Mouse (Mus musculus) right cerebral cortex, postnatal 36 days (tissue): ENCODE measurements around the gene Dleu7.

Experiments used
- DNase-seq, 2 experiments: peaks; one replicate each; pipeline ENCODE4 v3.0.0; 2022; ENCODE audit warnings: low spot score in 2 of 2, mixed read lengths in 1 of 2

The Dleu7 gene

DNA sequence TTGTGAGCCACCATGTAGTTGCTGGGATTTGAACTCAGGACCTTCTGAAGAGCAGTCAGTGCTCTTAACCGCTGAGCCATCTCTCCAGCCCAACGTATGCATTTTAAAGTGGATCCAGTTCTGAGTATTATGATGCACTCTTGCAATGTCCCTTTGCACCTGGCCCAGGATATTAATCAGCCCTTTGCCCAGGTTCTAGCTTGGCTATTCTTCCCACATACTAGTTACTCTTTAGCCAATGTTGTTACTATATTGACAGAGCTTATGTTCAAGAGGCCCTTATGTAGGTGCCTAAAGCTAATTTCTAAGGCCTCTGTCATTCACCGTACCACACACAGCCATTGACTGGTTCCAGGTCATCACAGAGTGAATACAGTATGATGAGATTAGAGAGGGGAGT is 4.1 kb downstream of the Dleu7 start:
- no peak for DNase-seq

DNA sequence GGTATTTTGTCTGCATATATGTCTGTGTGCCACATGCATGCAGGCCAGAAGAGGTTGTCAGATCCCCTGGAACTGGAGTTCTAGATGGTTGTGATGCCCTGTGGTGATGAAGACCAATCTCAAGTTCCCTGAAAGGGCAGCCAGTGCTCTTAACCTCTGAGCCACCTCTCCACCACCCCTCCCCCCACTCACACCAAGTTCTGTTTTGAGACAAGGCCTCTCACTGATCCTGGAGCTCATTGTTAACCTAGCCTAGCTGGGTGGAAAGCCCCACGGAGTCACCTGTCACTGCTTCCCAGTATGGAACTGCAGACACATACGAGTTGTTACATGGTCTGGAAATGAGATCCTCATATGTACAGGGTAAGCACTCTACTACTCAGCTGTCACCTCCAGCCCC is 9.9 kb downstream of the Dleu7 start:
- DNase-seq: no peak

DNA sequence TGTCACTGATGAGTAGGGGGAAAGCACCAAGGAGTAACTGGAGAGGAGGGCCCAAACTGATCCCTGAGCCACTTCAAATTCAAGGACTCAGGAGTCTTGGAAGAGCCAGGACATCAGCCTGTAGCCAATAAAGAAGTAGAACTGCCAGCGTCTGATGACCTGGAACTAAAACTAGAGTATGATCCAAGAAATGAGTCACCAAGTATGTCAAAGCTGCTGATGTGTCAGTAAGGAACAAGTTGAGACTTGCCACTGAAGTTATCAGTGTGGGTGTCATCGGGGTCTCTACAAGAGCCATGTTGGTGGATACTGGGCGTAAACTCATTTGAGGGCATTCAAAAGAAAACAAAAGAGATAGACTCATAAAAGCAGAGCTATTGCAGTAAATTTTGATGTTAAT is 19.2 kb downstream of the Dleu7 start:
- no peak for DNase-seq

DNA sequence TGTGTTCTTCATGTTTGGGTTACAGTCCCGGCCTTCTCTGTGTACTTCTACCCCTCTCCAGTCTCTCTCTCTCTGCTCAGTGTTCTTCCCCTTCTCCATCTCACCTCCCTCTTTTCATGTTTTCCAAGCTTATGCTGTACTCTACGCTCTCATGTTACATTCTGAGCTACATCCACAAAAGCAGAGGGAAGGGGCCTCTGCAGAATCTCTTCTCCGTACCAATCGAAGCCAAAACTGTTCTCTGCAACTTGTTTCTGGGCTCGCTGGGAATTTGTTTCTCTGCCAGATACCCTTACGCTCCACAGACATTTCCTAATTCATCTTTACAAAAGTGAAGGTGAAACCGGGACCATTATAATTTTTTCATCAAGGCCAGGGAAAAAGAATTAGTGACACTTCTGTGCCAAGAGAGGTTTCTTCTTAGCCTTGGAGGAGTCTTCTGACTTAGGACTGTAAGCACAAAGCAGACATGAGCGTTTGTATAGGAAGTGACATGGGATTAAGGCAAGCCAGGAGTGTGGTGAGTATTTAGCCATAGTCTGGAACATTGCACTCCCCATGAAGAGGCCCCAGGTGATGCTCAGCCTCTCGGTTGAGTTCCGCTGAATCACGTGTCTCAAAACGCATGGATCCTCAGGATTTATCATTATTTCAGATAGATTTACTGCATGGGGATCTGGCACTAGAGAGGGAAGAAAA is 22.0 kb downstream of the Dleu7 start:
- DNase-seq: no peak

DNA sequence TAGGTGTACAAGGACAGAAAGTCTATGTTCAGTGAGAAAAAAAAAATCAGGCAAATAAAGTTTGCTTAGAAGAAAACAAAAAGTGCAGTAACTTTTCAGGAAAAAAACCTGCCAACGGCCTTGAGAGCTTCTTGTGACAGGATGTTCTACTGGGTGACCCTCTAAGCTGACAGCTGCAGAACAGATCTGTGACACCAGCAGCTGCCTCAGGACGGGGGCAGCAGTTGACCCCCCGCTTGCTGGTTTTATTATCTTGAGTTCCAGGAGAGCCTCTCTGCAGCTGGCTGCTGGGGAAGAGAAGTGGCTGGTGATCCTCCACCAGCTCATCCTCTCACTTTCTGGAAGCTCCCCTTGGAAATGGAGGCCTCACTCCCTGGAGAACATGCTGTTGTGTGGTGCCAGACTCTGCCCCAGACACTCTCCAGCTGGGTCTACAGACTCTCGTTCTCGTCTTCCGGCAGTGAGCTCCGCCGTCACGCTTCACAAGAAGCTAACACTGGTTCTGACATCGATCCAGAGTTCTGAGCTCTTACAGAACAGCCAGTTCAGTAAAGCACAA is 33.8 kb downstream of the Dleu7 start:
- DNase-seq: no peak

DNA sequence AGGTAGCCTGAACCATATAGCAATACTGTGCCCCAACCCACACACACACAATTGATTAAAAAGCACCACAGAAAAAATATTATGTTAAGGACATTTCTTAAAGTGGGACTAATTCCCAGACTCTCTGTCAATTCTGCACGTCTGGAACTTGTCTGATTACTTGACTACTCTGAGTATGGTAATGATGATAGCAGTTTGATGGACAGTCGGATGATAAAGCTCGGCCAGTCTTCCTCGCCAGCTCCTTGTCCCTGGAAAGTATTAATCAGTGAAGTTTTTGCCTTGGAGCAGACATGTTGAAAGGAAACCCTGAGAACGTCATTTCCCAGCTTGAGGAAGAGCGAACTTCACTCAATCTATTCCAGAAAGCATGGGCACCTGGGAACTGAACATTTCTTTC is 34.7 kb downstream of the Dleu7 start:
- no peak for DNase-seq

DNA sequence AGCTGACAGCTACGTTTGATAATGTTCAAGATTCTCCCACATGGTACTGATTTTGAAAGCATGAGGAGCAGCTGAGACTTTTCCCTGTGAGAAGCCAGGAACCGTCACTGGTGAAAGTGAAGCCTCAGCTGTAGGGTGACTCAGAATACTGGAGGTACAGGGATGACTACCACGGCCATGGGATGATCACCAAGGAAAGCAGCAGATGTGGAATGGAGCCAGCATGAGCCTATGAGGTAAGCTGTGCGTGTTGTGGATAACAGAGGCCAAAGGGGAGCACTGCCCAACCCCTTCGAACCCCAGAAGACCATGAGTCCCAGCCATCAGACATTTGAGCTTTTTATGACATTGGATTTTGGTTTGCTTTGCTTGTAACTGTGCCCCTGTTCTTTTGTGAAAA is 36.8 kb downstream of the Dleu7 start:
- DNase-seq: no peak

DNA sequence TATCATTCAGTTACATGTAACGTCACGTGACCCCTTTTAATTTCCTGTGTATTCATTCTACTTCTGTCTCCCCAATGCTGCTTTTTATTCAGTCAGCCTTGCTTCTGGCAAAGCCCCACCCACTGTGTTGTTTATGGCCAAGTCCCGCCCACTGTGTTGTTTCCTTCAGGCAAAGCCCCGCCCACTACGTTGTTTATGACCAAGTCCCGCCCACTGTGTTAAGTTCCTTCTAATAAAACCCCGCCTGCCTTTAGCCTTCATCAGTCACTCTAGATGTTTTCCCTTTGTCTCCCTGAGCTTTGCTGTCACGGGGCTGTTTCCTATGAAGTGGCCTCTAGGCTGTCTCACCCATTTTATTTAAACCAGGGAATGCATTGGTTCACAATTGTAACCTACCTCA is 38.5 kb downstream of the Dleu7 start:
- DNase-seq: no peak

DNA sequence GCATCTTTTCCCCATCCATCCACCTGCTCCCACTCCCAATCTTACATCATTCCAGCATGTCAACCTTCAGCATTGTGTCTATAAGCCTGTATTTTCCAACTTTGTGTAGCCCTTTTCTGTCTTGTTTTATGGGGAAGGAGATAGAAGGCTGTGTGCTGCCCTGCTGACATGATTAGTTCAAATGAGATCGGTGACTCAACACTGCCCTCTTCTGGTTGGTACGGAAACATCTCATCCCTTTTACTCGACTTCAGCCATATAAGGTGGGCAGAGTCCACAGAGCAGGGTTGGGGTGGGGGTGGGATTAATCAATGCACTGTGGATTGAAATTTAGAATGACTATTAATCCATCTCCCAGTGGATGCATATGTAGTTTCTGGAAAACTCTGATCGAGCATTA is 40.8 kb downstream of the Dleu7 start:
- DNase-seq: peak in 1 of 2 experiments; percentile 40

DNA sequence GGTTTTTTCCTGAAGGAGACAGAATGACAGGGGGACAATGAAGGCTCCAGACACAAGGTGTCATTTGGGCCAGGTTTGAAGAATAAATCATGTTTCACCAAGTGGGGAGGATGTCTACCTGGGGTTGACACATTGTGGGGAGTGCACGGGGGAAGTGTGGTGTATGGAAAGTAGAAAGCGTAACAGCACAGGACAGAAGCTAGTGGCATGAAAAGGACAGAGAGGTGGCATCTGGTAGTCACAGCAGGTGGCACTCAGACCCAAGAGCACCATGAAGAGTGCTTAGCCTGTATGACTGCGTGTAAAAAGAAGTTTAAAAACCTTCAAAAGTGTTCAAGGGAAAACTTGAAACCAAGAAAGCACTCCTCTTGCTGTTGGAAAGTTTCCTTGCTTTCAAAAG is 42.8 kb downstream of the Dleu7 start:
- no peak for DNase-seq

DNA sequence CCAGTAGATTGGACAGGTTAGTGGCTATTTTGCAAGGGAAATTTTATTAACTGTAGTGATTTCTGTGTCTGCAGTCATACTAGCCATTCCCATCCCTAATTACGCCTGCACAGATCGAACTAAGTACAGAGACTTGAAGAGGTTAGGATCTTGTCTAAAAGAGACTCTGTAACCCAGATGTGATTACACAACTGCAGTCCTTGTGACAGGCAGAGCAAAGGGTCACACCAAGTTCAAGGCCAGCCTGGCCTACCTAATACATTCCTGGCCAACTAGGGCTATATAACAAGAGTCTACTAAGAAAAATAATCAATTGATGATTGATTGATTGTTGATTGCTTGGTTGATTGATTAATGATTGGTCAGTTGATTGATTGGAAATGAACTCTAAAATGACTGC is 43.6 kb downstream of the Dleu7 start:
- DNase-seq: no peak

DNA sequence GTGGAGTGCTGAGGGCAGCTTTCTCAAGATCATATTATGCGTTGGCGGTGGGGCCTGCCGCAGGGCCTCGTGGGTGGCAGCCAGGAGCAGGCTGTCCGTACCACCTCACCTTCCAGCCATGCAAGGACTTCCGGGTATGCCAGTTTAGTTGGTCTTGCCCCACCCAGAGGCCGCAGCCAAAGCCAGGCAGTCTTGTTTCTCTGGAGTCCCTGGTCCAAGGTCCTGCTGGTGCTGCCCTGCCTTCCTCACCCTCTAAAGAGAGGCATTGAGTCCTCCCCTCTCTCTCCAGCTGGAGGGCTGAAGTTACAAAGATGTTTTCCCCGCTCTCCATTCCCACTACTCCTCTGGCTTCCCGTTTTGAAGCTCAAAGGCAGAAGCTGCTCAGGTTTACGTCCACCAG is 44.1 kb downstream of the Dleu7 start:
- no peak for DNase-seq

DNA sequence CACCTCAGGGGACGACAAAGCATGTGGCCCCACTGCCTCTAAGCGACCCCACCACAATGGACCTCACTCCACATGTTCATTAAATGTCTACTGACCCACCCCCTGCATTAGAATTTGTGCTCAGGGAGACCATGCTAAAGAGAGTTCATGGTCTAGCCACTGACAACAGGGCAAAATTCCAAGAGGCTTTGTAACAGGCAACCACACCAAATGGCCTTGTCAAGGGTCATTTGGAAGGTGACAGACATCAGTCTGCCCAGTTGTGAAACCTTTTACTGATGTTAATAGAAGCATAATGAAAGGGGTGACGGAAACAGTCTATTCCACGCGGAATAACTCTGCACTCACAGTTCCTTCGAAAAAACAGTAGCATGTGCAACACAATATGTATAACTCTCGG is 44.5 kb downstream of the Dleu7 start:
- DNase-seq: no peak

DNA sequence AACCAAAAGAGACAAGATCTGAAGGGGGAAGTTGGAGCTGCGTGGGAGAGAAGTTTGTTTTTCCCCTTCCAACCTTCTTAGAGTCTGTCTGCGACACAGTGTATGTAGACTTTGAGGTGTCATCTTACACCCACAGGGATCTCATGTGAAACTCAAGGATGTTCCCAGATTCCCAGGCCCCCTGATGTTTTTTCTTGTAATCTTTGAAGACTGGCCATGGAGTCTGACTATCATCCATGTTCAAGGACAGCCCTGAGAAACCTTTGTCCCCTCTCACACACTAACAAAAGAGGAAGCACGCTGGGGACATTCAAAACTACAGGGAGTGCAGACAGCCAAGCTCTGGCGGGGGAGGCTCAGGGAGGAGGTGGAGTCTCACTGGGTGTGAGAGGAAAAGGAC is 47.3 kb downstream of the Dleu7 start:
- DNase-seq: no peak

DNA sequence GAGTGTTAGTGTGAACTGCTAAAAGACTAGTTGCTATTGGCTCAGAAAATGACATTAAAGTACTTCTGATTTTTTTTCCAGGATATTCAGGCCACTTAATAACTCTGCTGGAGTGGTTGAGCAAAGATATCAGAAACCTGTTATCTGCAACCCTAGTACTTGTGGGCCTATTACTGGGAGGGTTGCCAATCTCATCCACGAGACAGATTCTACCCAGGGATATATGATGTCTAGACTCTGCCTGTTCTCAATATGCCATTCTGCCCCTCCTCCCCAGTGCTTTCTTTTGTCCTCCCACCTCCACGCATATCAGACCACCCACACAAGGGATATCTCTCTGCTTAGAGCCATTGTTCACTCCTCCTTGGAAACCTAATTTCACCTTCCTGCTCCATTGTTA is 49.3 kb downstream of the Dleu7 start:
- no peak for DNase-seq

DNA sequence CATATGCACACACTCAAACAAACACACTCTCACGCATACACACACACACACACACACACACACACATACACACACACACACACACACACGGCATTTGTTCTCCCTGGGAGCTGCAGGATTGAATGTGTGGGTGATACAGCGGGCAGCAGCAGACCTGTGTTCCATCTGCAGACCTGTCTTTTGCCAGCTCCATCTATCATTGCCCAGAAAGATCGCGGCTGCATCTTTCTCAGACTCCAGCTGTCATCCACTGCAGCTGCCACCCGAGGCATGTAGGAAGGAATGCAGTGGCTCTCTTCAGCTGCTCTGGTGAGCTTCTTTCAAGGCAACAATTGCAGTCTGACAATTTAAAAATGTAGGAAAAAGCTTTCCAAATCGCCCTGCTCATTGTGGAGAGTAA is 56.9 kb downstream of the Dleu7 start:
- no peak for DNase-seq

DNA sequence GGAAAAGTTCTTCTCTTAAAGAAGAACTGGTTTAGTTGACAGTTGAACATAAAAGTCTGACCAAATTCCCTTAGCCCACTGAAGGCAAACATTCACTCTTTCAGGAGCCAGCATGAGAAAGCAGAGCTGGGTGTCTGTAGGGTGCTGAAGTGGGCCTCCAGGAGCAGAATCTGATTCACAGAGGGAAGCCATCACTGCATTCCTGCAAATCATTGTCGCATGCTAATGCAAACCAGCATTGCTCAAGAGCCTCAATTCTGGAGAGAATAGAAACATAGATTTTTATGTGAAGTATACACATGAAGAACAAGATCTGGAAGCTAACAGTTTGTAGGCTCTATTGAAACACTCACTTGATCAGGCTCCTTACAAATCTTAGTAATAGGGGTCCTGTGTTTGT is 57.6 kb downstream of the Dleu7 start:
- DNase-seq: no peak

DNA sequence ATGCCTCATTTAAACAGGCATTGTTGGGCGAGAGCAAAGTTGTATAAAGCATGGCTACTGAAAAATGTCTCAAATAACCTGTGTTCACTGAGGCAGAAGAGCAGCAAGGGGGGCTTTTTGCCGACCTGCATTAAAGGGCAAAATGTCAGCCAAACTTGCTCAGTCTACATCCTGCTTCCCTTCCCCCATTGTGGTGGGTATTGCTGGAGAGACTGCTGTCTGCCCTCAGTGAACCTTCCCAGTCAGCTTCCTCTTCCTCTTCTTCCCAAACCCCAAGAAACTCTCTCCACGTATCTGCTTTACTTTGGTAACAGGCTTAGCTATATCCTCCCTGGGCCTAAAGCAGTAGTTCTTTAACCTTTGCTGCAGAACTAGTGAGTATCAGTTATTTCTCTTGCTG is 61.9 kb downstream of the Dleu7 start:
- no peak for DNase-seq

DNA sequence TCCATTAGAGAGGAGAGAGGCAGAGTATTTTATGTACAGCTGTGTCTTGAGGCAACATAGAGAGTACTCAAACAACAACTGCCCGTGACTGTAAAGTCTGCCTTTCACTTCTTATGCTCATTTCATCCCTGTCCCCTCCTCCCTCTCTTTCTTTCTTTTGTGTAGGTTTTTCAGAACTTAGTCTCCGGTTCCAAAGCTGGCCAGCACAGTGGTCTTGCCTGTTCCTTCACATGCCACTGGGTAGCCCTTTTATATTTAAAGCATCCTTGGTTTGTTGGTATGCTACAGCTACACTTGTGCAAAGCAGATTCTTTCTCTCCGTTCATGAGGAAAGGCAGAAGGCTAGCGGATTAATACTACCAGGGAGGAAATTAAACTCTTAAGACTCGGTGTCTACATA is 65.7 kb downstream of the Dleu7 start:
- DNase-seq: no peak

DNA sequence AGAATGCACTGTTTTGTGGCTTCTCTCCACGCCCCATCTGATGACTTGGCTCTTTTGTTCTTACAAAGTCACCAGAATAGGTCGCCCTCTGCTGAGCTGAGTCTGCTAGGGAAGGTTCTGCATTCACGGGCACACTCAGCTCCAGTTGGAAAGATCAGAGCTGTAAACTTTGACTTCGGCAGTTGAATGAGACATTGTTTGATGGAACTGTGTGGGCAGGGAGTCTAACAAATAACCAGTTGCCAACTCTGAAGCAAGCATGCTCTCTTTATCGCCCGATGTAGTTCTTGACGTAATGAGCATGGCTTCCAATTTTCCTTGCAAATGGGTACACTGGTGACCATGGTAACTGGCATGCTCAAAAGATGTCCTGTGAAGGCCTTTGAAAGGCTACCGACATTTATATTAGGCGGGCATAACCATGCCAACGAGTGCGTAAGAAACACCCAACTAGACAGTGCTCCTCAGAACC is 66.2 kb downstream of the Dleu7 start:
- peak; percentile 3 to 14 for DNase-seq
